Mouse (Mus musculus): ENCODE measurements at regions not wholly inside any gene's neighbourhood (a gene's known extent, or its start where the extent isn't known, plus 50 kb on each side); places are given as distances from the start of the nearest gene placed in this dataset.

- Histone ChIP-seq H3K4me1 (ENCODE audit: control insufficient read depth, insufficient read depth, low read length) (peaks cover 4% of the 10 kb centered on the region; the same call in 1 of the 2 replicates), H3K27ac (ENCODE audit: insufficient read depth, low read depth, low read length) (no peak overlapping the region), H3K4me3 (ENCODE audit: insufficient read depth, low read depth, low read length) (no peak overlapping the region)
- 84% methylated on average over 5 of the region's 5 CpGs for WGBS
- no peak for TF ChIP-seq POLR2A (IDR thresholded peaks at IDR 0.05; ENCODE audit: insufficient read depth, low read depth, low read length)
Observed at GRCm38 (mm10) chr14:25073143-25073542, 385.8 kb upstream of the Zmiz1 start.

- Histone ChIP-seq H3K27ac (ENCODE audit: insufficient read depth, low read depth, low read length) (no peak overlapping the region), H3K4me3 (ENCODE audit: insufficient read depth, low read depth, low read length) (no peak overlapping the region), H3K4me1 (ENCODE audit: control insufficient read depth, insufficient read depth, low read length) (peaks cover 4% of the 10 kb centered on the region; the same call in 1 of the 2 replicates)
- 93% methylated on average over 9 of the region's 9 CpGs for WGBS
- TF ChIP-seq POLR2A (IDR thresholded peaks at IDR 0.05; ENCODE audit: insufficient read depth, low read depth, low read length) (no peak), CTCF (IDR thresholded peaks at IDR 0.05; ENCODE audit: insufficient read depth, low read depth, low read length) (no peak)
Observed at GRCm38 (mm10) chr14:25074022-25074800, 384.8 kb upstream of the Zmiz1 start.

GRCm38 (mm10) chr14:25074891-25075290, 384.1 kb upstream of the Zmiz1 start:
- peaks cover 4% of the 10 kb centered on the region; the same call in 1 of the 2 replicates for H3K4me1 ChIP-seq (ENCODE audit: control insufficient read depth, insufficient read depth, low read length)
- TF ChIP-seq POLR2A (IDR thresholded peaks at IDR 0.05; ENCODE audit: insufficient read depth, low read depth, low read length) (no peak), CTCF (IDR thresholded peaks at IDR 0.05; ENCODE audit: insufficient read depth, low read depth, low read length) (no peak)
- 93% methylated on average over 5 of the region's 5 CpGs for WGBS
- no peak overlapping the region for H3K27ac ChIP-seq (ENCODE audit: insufficient read depth, low read depth, low read length)
- no peak overlapping the region for H3K4me3 ChIP-seq (ENCODE audit: insufficient read depth, low read depth, low read length)

GRCm38 (mm10) chr14:25080431-25080830, 378.6 kb upstream of the Zmiz1 start:
- WGBS: 88% methylated on average over 3 of the region's 3 CpGs
- H3K4me1 ChIP-seq (ENCODE audit: control insufficient read depth, insufficient read depth, low read length): no peaks in the 10 kb centered on the region
- no peak overlapping the region for H3K27ac ChIP-seq (ENCODE audit: insufficient read depth, low read depth, low read length)
- H3K4me3 ChIP-seq (ENCODE audit: insufficient read depth, low read depth, low read length): no peak overlapping the region
- TF ChIP-seq POLR2A (IDR thresholded peaks at IDR 0.05; ENCODE audit: insufficient read depth, low read depth, low read length) (no peak), CTCF (IDR thresholded peaks at IDR 0.05; ENCODE audit: insufficient read depth, low read depth, low read length) (no peak)

- Histone ChIP-seq H3K27ac (ENCODE audit: insufficient read depth, low read depth, low read length) (no peak overlapping the region), H3K4me1 (ENCODE audit: control insufficient read depth, insufficient read depth, low read length) (no peaks in the 10 kb centered on the region), H3K4me3 (ENCODE audit: insufficient read depth, low read depth, low read length) (no peak overlapping the region)
- TF ChIP-seq CTCF (IDR thresholded peaks at IDR 0.05; ENCODE audit: insufficient read depth, low read depth, low read length) (no peak), POLR2A (IDR thresholded peaks at IDR 0.05; ENCODE audit: insufficient read depth, low read depth, low read length) (no peak)
- WGBS: 62% methylated on average over 4 of the region's 4 CpGs
Observed at GRCm38 (mm10) chr14:25083847-25084246, 375.1 kb upstream of the Zmiz1 start.

GRCm38 (mm10) chr14:25096786-25097185, 362.2 kb upstream of the Zmiz1 start:
- TF ChIP-seq CTCF (IDR thresholded peaks at IDR 0.05; ENCODE audit: insufficient read depth, low read depth, low read length) (no peak), POLR2A (IDR thresholded peaks at IDR 0.05; ENCODE audit: insufficient read depth, low read depth, low read length) (no peak)
- 67% methylated on average over 3 of the region's 3 CpGs for WGBS
- H3K27ac ChIP-seq (ENCODE audit: insufficient read depth, low read depth, low read length): no peak overlapping the region
- no peaks in the 10 kb centered on the region for H3K4me1 ChIP-seq (ENCODE audit: control insufficient read depth, insufficient read depth, low read length)
- no peak overlapping the region for H3K4me3 ChIP-seq (ENCODE audit: insufficient read depth, low read depth, low read length)

- WGBS: 94% methylated on average over 10 of the region's 10 CpGs
- H3K4me1 ChIP-seq (ENCODE audit: control insufficient read depth, insufficient read depth, low read length): peaks cover 12% of the 10 kb centered on the region
- no peak overlapping the region for H3K4me3 ChIP-seq (ENCODE audit: insufficient read depth, low read depth, low read length)
- H3K27ac ChIP-seq (ENCODE audit: insufficient read depth, low read depth, low read length): no peak overlapping the region
- TF ChIP-seq POLR2A (IDR thresholded peaks at IDR 0.05; ENCODE audit: insufficient read depth, low read depth, low read length): no peak
- TF ChIP-seq CTCF (IDR thresholded peaks at IDR 0.05; ENCODE audit: insufficient read depth, low read depth, low read length): no peak
Observed at GRCm38 (mm10) chr14:25105391-25105790, 353.6 kb upstream of the Zmiz1 start.

GRCm38 (mm10) chr14:25106451-25106850, 352.5 kb upstream of the Zmiz1 start:
- TF ChIP-seq CTCF (IDR thresholded peaks at IDR 0.05; ENCODE audit: insufficient read depth, low read depth, low read length) (no peak), POLR2A (IDR thresholded peaks at IDR 0.05; ENCODE audit: insufficient read depth, low read depth, low read length) (no peak)
- Histone ChIP-seq H3K4me3 (ENCODE audit: insufficient read depth, low read depth, low read length) (no peak overlapping the region), H3K27ac (ENCODE audit: insufficient read depth, low read depth, low read length) (no peak overlapping the region), H3K4me1 (ENCODE audit: control insufficient read depth, insufficient read depth, low read length) (peaks cover 12% of the 10 kb centered on the region)
- WGBS: 98% methylated on average over 2 of the region's 2 CpGs

GRCm38 (mm10) chr14:25108101-25108652, 350.8 kb upstream of the Zmiz1 start:
- H3K4me1 ChIP-seq (ENCODE audit: control insufficient read depth, insufficient read depth, low read length): peaks cover 10% of the 10 kb centered on the region
- peak overlapping the region; percentile 18 for H3K27ac ChIP-seq (ENCODE audit: insufficient read depth, low read depth, low read length)
- H3K4me3 ChIP-seq (ENCODE audit: insufficient read depth, low read depth, low read length): peak overlapping the region; percentile 19
- TF ChIP-seq POLR2A (IDR thresholded peaks at IDR 0.05; ENCODE audit: insufficient read depth, low read depth, low read length) (no peak), CTCF (IDR thresholded peaks at IDR 0.05; ENCODE audit: insufficient read depth, low read depth, low read length) (no peak)
- 9% methylated on average over 17 of the region's 17 CpGs for WGBS

All from olfactory bulb, adult 2 months (tissue).